ENCODE assay signal across 17 mouse cellular contexts in the genomic region with DNA sequence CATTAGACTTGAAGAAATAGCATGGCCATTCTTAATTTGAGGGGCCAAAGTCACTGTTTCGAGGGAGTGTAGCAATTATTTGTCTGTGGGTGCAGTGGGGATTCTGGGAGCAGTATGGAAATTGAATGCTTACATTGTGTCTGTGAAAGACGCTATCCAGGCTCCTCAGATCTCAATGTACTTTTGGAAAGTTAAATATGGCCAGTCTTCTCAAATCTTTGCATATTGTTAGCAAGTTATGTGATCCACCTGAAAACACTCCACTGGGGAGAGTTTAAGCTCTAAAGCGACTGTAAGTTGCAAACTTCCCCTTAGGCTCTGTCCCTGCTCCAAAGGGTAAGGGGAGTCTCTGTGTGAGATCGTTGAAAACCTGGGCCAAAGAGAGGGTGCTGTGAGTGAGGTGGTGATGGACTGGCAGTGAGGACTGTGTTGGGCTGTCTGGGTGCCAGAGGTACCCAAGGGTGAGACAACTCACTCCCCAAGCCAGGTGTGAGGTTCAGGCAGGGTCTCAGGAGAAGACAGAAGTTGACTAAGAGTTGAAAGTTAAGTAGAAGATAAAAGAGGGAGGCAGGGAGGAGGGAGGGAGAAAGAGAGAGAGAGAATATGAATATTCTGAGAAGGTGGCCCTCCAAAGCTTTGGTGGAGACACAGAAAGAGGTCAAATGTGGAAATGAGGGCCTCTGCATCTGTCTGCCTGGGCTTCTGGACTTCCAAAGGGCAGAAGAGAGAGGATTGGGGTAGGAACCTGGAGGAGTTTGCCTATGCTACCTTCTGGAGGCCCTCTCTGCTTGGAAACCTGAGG. TPM values are rescaled to one million over a fixed set of nuclear protein-coding genes. Genes with fewer than 3 reads are reported as not detected.
DNase-seq lines count a peak whose midpoint lies in the region; ATAC-seq and TF ChIP-seq lines count a peak whose summit lies in the region.
"Had no signal": no experiment of that assay in that cellular context is flagged by ENCODE, and none has a peak within 500 bp of the region (broad histone marks: within the 10 kb centered on the region; RNA-seq: fewer than 3 reads in every experiment).

No protein-coding gene starts in this region.

- no peak for ATAC-seq in intestine, postnatal 0 days
- no peak for ATAC-seq in neural tube, embryonic 14.5 days (ENCODE audit: low read depth)
- no peak for ATAC-seq in midbrain, embryonic 16.5 days
- ATAC-seq: forebrain, embryonic 15.5 days had no signal

- H3K4me2 ChIP-seq in intestine, postnatal 0 days (replicated peaks; ENCODE audit: low read depth): 0 out of 2 replicates have a peak overlapping the region, but pooled peaks have one; percentile 4
- H3K4me2 ChIP-seq in neural tube, embryonic 14.5 days (ENCODE audit: low read depth, low read length): peak overlapping the region; percentile 99
- no peak overlapping the region for H3K4me2 ChIP-seq in midbrain, embryonic 16.5 days (ENCODE audit: low read length)
- H3K4me2 ChIP-seq: embryonic facial prominence, embryonic 12.5 days; forebrain, embryonic 15.5 days had no signal

- no peak for TF ChIP-seq POLR2A in kidney, adult 2 months (IDR thresholded peaks at IDR 0.05; ENCODE audit: low read depth, low read length)

- H3K27me3 ChIP-seq in kidney, adult 2 months (replicated peaks; ENCODE audit: control insufficient read depth, insufficient read depth, low read length): no peaks in the 10 kb centered on the region
- H3K27me3 ChIP-seq in embryonic facial prominence, embryonic 10.5 days (replicated peaks; ENCODE audit: low read depth, poor library complexity, severe bottlenecking): peaks cover 100% of the 10 kb centered on the region
- peaks cover 80% of the 10 kb centered on the region for H3K27me3 ChIP-seq in intestine, postnatal 0 days (replicated peaks; ENCODE audit: control insufficient read depth, insufficient read depth, low read length)
- H3K27me3 ChIP-seq in neural tube, embryonic 14.5 days (ENCODE audit: control insufficient read depth, insufficient read depth, low read length): no peaks in the 10 kb centered on the region
- H3K27me3 ChIP-seq in midbrain, embryonic 16.5 days (ENCODE audit: control insufficient read depth, insufficient read depth, low read depth, low read length): peaks cover 85% of the 10 kb centered on the region

- DNase-seq in kidney, adult 2 months: peak; percentile 3
- DNase-seq in kidney, adult 9 months: no peak
- DNase-seq in embryonic facial prominence, embryonic 10.5 days (ENCODE audit: low spot score): peak; percentile 34
- DNase-seq in layer of hippocampus, postnatal 25 days (ENCODE audit: extremely low spot score in 1 of 2, low spot score in 1 of 2): no peak
- DNase-seq in ovary, postnatal 14 days (ENCODE audit: low spot score): no peak
- DNase-seq: B cell, adult 2 months; cerebellum, adult 9-11 months; gastrocnemius, postnatal 36 days had no signal

- no peak for TF ChIP-seq CTCF in kidney, adult 2 months (conservative IDR thresholded peaks at IDR 0.05; ENCODE audit: insufficient read depth, insufficient read length, low read depth, low read length)
- no peak for TF ChIP-seq CTCF in intestine, postnatal 0 days (IDR thresholded peaks at IDR 0.05; ENCODE audit: low read depth)

- H3K9ac ChIP-seq in intestine, postnatal 0 days (ENCODE audit: low read depth, low read length): no peak overlapping the region
- peak overlapping the region; percentile 98 for H3K9ac ChIP-seq in neural tube, embryonic 14.5 days (replicated peaks; ENCODE audit: low read depth, low read length)
- H3K9ac ChIP-seq in midbrain, embryonic 16.5 days (ENCODE audit: low read depth, low read length): no peak overlapping the region
- H3K9ac ChIP-seq: embryonic facial prominence, embryonic 12.5 days; forebrain, embryonic 15.5 days; liver, embryonic 14.5 days had no signal

- no peak overlapping the region for H3K4me3 ChIP-seq in kidney, adult 2 months (ENCODE audit: insufficient read depth, low read depth, low read length)
- no peak overlapping the region for H3K4me3 ChIP-seq in embryonic facial prominence, embryonic 10.5 days
- H3K4me3 ChIP-seq in intestine, postnatal 0 days (ENCODE audit: low read depth, low read length): no peak overlapping the region
- peak overlapping the region; percentile 88 for H3K4me3 ChIP-seq in neural tube, embryonic 14.5 days (ENCODE audit: low read depth, low read length)
- no peak overlapping the region for H3K4me3 ChIP-seq in midbrain, embryonic 16.5 days (ENCODE audit: low read depth, low read length)
- H3K4me3 ChIP-seq: embryonic facial prominence, embryonic 12.5 days; forebrain, embryonic 15.5 days had no signal

- peak overlapping the region; percentile 1; the same call in 1 of the 2 replicates for H3K27ac ChIP-seq in kidney, adult 2 months (ENCODE audit: insufficient read depth, low read depth, low read length)
- H3K27ac ChIP-seq in embryonic facial prominence, embryonic 10.5 days (replicated peaks): no peak overlapping the region
- H3K27ac ChIP-seq in intestine, postnatal 0 days (ENCODE audit: low read depth, low read length): no peak overlapping the region
- H3K27ac ChIP-seq in neural tube, embryonic 14.5 days (ENCODE audit: low read depth, low read length): peak overlapping the region; percentile 92
- H3K27ac ChIP-seq in midbrain, embryonic 16.5 days (ENCODE audit: low read length): no peak overlapping the region
- H3K27ac ChIP-seq: embryonic facial prominence, embryonic 12.5 days; forebrain, embryonic 15.5 days; liver, embryonic 14.5 days had no signal

- peaks cover 13% of the 10 kb centered on the region for H3K4me1 ChIP-seq in kidney, adult 2 months (ENCODE audit: control insufficient read depth, insufficient read depth, low read length)
- H3K4me1 ChIP-seq in embryonic facial prominence, embryonic 10.5 days: peaks cover 21% of the 10 kb centered on the region
- no peaks in the 10 kb centered on the region for H3K4me1 ChIP-seq in intestine, postnatal 0 days (replicated peaks; ENCODE audit: control insufficient read depth, insufficient read depth, low read length)
- H3K4me1 ChIP-seq in neural tube, embryonic 14.5 days (ENCODE audit: control insufficient read depth, insufficient read depth, low read length): peaks cover 68% of the 10 kb centered on the region
- H3K4me1 ChIP-seq in midbrain, embryonic 16.5 days (ENCODE audit: control insufficient read depth, insufficient read depth, low read length): peaks cover 5% of the 10 kb centered on the region; the same call in 1 of the 2 replicates

- 62% methylated on average over 4 of the region's 4 CpGs for WGBS in kidney, adult 2 months
- WGBS in embryonic facial prominence, embryonic 10.5 days: 2% methylated on average over 4 of the region's 4 CpGs
- WGBS in intestine, postnatal 0 days: 24% methylated on average over 4 of the region's 4 CpGs
- WGBS in neural tube, embryonic 14.5 days: 8% methylated on average over 4 of the region's 4 CpGs
- WGBS in midbrain, embryonic 16.5 days: 4% methylated on average over 4 of the region's 4 CpGs

- no peaks in the 10 kb centered on the region for H3K9me3 ChIP-seq in embryonic facial prominence, embryonic 10.5 days
- H3K9me3 ChIP-seq in intestine, postnatal 0 days (ENCODE audit: control insufficient read depth): no peaks in the 10 kb centered on the region
- H3K9me3 ChIP-seq in neural tube, embryonic 14.5 days (ENCODE audit: control insufficient read depth, low read length): no peaks in the 10 kb centered on the region
- no peaks in the 10 kb centered on the region for H3K9me3 ChIP-seq in midbrain, embryonic 16.5 days (replicated peaks; ENCODE audit: control insufficient read depth, low read length, poor library complexity, severe bottlenecking)
- H3K9me3 ChIP-seq: embryonic facial prominence, embryonic 12.5 days; forebrain, embryonic 15.5 days had no signal

- H3K36me3 ChIP-seq in kidney, adult 2 months (ENCODE audit: control insufficient read depth, insufficient read depth, low read length): peaks cover 3% of the 10 kb centered on the region; the same call in 1 of the 2 replicates
- H3K36me3 ChIP-seq in embryonic facial prominence, embryonic 10.5 days (replicated peaks): no peaks in the 10 kb centered on the region
- H3K36me3 ChIP-seq in intestine, postnatal 0 days (ENCODE audit: control insufficient read depth, insufficient read depth): no peaks in the 10 kb centered on the region
- H3K36me3 ChIP-seq in neural tube, embryonic 14.5 days (ENCODE audit: control insufficient read depth, insufficient read depth, low read length): peaks cover 37% of the 10 kb centered on the region
- H3K36me3 ChIP-seq in midbrain, embryonic 16.5 days (ENCODE audit: control insufficient read depth, insufficient read depth, low read length): no peaks in the 10 kb centered on the region
- H3K36me3 ChIP-seq: embryonic facial prominence, embryonic 12.5 days; forebrain, embryonic 15.5 days had no signal

RNA-seq across cellular contexts. Expression of a gene that starts 1.4 kb away (rescaled TPM):
- polyA plus RNA-seq in kidney, adult 2 months (2012; rRNA removed): 2.4 and 3.4 TPM in 2 replicates
- not detected in 2 replicates for polyA plus RNA-seq in embryonic facial prominence, embryonic 10.5 days (2016; fragmentation: Nextera tagmentation; extraction: Ambion mirVana)
- polyA plus RNA-seq in intestine, postnatal 0 days (2015; fragmentation: Nextera tagmentation; extraction: Ambion mirVana): 0.76 and 0.81 TPM in 2 replicates
- polyA plus RNA-seq in neural tube, embryonic 14.5 days (2014; fragmentation: Nextera tagmentation; extraction: Ambion mirVana): 10.1 and 15.7 TPM in 2 replicates
- not detected in 2 replicates for polyA plus RNA-seq in midbrain, embryonic 16.5 days (2015; fragmentation: Nextera tagmentation; extraction: Ambion mirVana)
- total RNA-seq in layer of hippocampus, postnatal 25 days (2021): not detected
- total RNA-seq: MEL had no signal
- polyA plus RNA-seq: embryonic facial prominence, embryonic 12.5 days; forebrain, embryonic 15.5 days; heart, embryonic 16.5 days; liver, embryonic 14.5 days had no signal

RNA-seq across cellular contexts. Expression of a gene that starts 2.7 kb away (rescaled TPM):
- 6.9 and 8.1 TPM in 2 replicates for polyA plus RNA-seq in kidney, adult 2 months (2012; rRNA removed)
- 0.23 TPM in 1 of 2 replicates, not detected in the other for polyA plus RNA-seq in embryonic facial prominence, embryonic 10.5 days (2016; fragmentation: Nextera tagmentation; extraction: Ambion mirVana)
- 14.8 and 15.3 TPM in 2 replicates for polyA plus RNA-seq in intestine, postnatal 0 days (2015; fragmentation: Nextera tagmentation; extraction: Ambion mirVana)
- polyA plus RNA-seq in neural tube, embryonic 14.5 days (2014; fragmentation: Nextera tagmentation; extraction: Ambion mirVana): 20.9 and 30.6 TPM in 2 replicates
- 0.21 TPM in 1 of 2 replicates, not detected in the other for polyA plus RNA-seq in midbrain, embryonic 16.5 days (2015; fragmentation: Nextera tagmentation; extraction: Ambion mirVana)
- not detected for total RNA-seq in layer of hippocampus, postnatal 25 days (2021)
- total RNA-seq: MEL had no signal
- polyA plus RNA-seq: forebrain, embryonic 15.5 days had no signal

RNA-seq across cellular contexts. Expression of a gene that starts 6.1 kb away (rescaled TPM):
- 7.4 and 7.6 TPM in 2 replicates for polyA plus RNA-seq in kidney, adult 2 months (2012; rRNA removed)
- polyA plus RNA-seq in embryonic facial prominence, embryonic 10.5 days (2016; fragmentation: Nextera tagmentation; extraction: Ambion mirVana): 0.66 and 2.2 TPM in 2 replicates
- 3.4 and 3.6 TPM in 2 replicates for polyA plus RNA-seq in intestine, postnatal 0 days (2015; fragmentation: Nextera tagmentation; extraction: Ambion mirVana)
- polyA plus RNA-seq in neural tube, embryonic 14.5 days (2014; fragmentation: Nextera tagmentation; extraction: Ambion mirVana): 10.8 and 13.4 TPM in 2 replicates
- polyA plus RNA-seq in midbrain, embryonic 16.5 days (2015; fragmentation: Nextera tagmentation; extraction: Ambion mirVana): not detected in 2 replicates
- not detected for total RNA-seq in layer of hippocampus, postnatal 25 days (2021)
- total RNA-seq: MEL had no signal
- polyA plus RNA-seq: forebrain, embryonic 15.5 days had no signal

RNA-seq across cellular contexts. Expression of a gene that starts 6.1 kb away (rescaled TPM):
- polyA plus RNA-seq in kidney, adult 2 months (2012; rRNA removed): 0.78 and 2.9 TPM in 2 replicates
- not detected in 2 replicates for polyA plus RNA-seq in embryonic facial prominence, embryonic 10.5 days (2016; fragmentation: Nextera tagmentation; extraction: Ambion mirVana)
- not detected in 2 replicates for polyA plus RNA-seq in intestine, postnatal 0 days (2015; fragmentation: Nextera tagmentation; extraction: Ambion mirVana)
- 4.2 TPM in 1 of 2 replicates, not detected in the other for polyA plus RNA-seq in neural tube, embryonic 14.5 days (2014; fragmentation: Nextera tagmentation; extraction: Ambion mirVana)
- not detected in 2 replicates for polyA plus RNA-seq in midbrain, embryonic 16.5 days (2015; fragmentation: Nextera tagmentation; extraction: Ambion mirVana)
- total RNA-seq in layer of hippocampus, postnatal 25 days (2021): not detected
- total RNA-seq: MEL had no signal
- polyA plus RNA-seq: brain, embryonic 14.5 days; embryonic facial prominence, embryonic 12.5 days; forebrain, embryonic 15.5 days; heart, embryonic 16.5 days; liver, embryonic 14.5 days had no signal

RNA-seq across cellular contexts. Expression of a gene that starts 14.6 kb away (rescaled TPM):
- polyA plus RNA-seq in kidney, adult 2 months (2012; rRNA removed): 44.1 and 45.9 TPM in 2 replicates
- polyA plus RNA-seq in embryonic facial prominence, embryonic 10.5 days (2016; fragmentation: Nextera tagmentation; extraction: Ambion mirVana): 0.15 TPM in 1 of 2 replicates, not detected in the other
- 5.6 and 6.2 TPM in 2 replicates for polyA plus RNA-seq in intestine, postnatal 0 days (2015; fragmentation: Nextera tagmentation; extraction: Ambion mirVana)
- polyA plus RNA-seq in neural tube, embryonic 14.5 days (2014; fragmentation: Nextera tagmentation; extraction: Ambion mirVana): 90.8 and 110 TPM in 2 replicates
- polyA plus RNA-seq in midbrain, embryonic 16.5 days (2015; fragmentation: Nextera tagmentation; extraction: Ambion mirVana): not detected in 2 replicates
- not detected for total RNA-seq in layer of hippocampus, postnatal 25 days (2021)
- total RNA-seq: MEL had no signal
- polyA plus RNA-seq: forebrain, embryonic 15.5 days had no signal

Comparison
In these comparisons a context has a peak if more than half of its experiments do, and no peak if none do; other contexts are left out.
1. DNase-seq: peak in kidney, adult 2 months (single experiment) and embryonic facial prominence, embryonic 10.5 days (single experiment); none in kidney, adult 9 months (single experiment), layer of hippocampus, postnatal 25 days (0 of 2) and ovary, postnatal 14 days (single experiment).
2. H3K27ac ChIP-seq: peak in kidney, adult 2 months (single experiment) and neural tube, embryonic 14.5 days (single experiment); none in embryonic facial prominence, embryonic 10.5 days (single experiment), intestine, postnatal 0 days (single experiment) and midbrain, embryonic 16.5 days (single experiment).